Mouse (Mus musculus) thymus, adult 2 months (tissue): ENCODE results near the gene Cmas.

Experiments
- CTCF ChIP-seq: fragments of 200-500 bp; IDR thresholded peaks from 2 replicates; pipeline ENCODE4 v1.5.1; 2012; ENCODE audit warnings: mild to moderate bottlenecking, control low read depth, low read length, moderate library complexity, borderline replicate concordance; ENCODE audit not compliant: control insufficient read depth, poor library complexity, insufficient read depth; ENCODE audit errors: extremely low read depth
- POLR2A ChIP-seq: fragments of 200-500 bp; IDR thresholded peaks from 2 replicates; pipeline ENCODE4 v1.6.1; 2012; ENCODE audit warnings: mild to moderate bottlenecking, low read length, control low read depth, moderate library complexity; ENCODE audit not compliant: control insufficient read depth, poor library complexity, insufficient read depth; ENCODE audit errors: extremely low read depth

GRCm38 (mm10) chr6:142767305-142767704 lies 10.8 kb downstream of the Cmas start:
- TF ChIP-seq CTCF (no peak), POLR2A (no peak)
